ENCODE assay signal across 9 mouse cellular contexts in genomic region chr17:64617838-64618237, GRCm38 (mm10). TPM values are rescaled to one million over a fixed set of nuclear protein-coding genes. Genes with fewer than 3 reads are reported as not detected.
DNase-seq lines count a peak whose midpoint lies in the region.
"Had no signal": no experiment of that assay in that cellular context is flagged by ENCODE, and none has a peak within 500 bp of the region (broad histone marks: within the 10 kb centered on the region; RNA-seq: fewer than 3 reads in every experiment).

No protein-coding gene starts in this region.

- DNase-seq in adrenal gland, adult 2 months = peak; percentile 86
- DNase-seq in heart, adult 9 months (ENCODE audit: low spot score in 2 of 2) = peak; percentile 67 to 71
- peak; percentile 28 for DNase-seq in liver
- peak; percentile 48 to 73 for DNase-seq in natural killer cell, adult 2 months (ENCODE audit: low spot score in 2 of 2)
- DNase-seq in frontal cortex, adult 2 months (ENCODE audit: extremely low spot score in 1 of 2, low spot score in 1 of 2) = no peak
- DNase-seq in cerebellum, postnatal 14 days = no peak
- DNase-seq in layer of hippocampus, adult 9-11 months = no peak
- DNase-seq: left cerebral cortex, postnatal 4 days; thymus, postnatal 36 days had no signal

RNA-seq across cellular contexts. Expression of gene Man2a1, which starts 17.3 kb away (rescaled TPM):
- 100 to 1,000 TPM; 120 to 175 TPM for total RNA-seq in adrenal gland, adult 2 months (2021)
- 18.0 and 22.0 TPM in 2 replicates for polyA plus RNA-seq in adrenal gland, adult 2 months (2012; rRNA removed)
- polyA plus RNA-seq in frontal cortex, adult 2 months (2012; rRNA removed) = 8.4 and 8.8 TPM in 2 replicates

Comparison
In these comparisons a context has a peak if more than half of its experiments do, and no peak if none do; other contexts are left out.
1. DNase-seq: peak in adrenal gland, adult 2 months (single experiment), heart, adult 9 months (2 of 2), liver (single experiment) and natural killer cell, adult 2 months (2 of 2); none in frontal cortex, adult 2 months (0 of 2), cerebellum, postnatal 14 days (0 of 2) and layer of hippocampus, adult 9-11 months (single experiment).